Mouse (Mus musculus) intestine, embryonic 16.5 days (tissue): ENCODE results near the gene Tshr. TPM values are rescaled to one million over a fixed set of nuclear protein-coding genes. Genes with fewer than 3 reads are reported as not detected.
"Not testable (repeated sequence)": the region's sequence is repeated elsewhere in the genome, so short reads cannot be mapped to it uniquely, and the experiment has no call there.

Source experiments
- ATAC-seq: fragments of 200-750 bp; cut with Nextera tagmentation; 2 replicates; pipeline ENCODE4 v1.8.0; 2017; ENCODE audit warnings: moderate TSS enrichment, moderate library complexity
- H3K27ac ChIP-seq: fragments of 300-500 bp; sonication (generic); 2 replicates; pipeline ENCODE4 v1.5.1; 2014; ENCODE audit warnings: mild to moderate bottlenecking, low read length
- H3K27me3 ChIP-seq: fragments of 300-500 bp; sonication (generic); replicated peaks from 2 replicates; pipeline ENCODE4 v1.6.1; 2014; ENCODE audit warnings: low read length, control low read depth, mixed read lengths; ENCODE audit not compliant: control insufficient read depth, insufficient read depth
- H3K36me3 ChIP-seq: fragments of 300-500 bp; sonication (generic); 2 replicates; pipeline ENCODE4 v1.6.1; 2014; ENCODE audit warnings: low read length, control low read depth; ENCODE audit not compliant: control insufficient read depth, insufficient read depth
- H3K4me1 ChIP-seq: fragments of 300-500 bp; sonication (generic); 2 replicates; pipeline ENCODE4 v1.6.1; 2014; ENCODE audit warnings: low read length, control low read depth, mixed read lengths; ENCODE audit not compliant: control insufficient read depth, insufficient read depth
- H3K4me2 ChIP-seq: fragments of 300-500 bp; sonication (generic); 2 replicates; pipeline ENCODE4 v1.6.1; 2014; ENCODE audit warnings: low read depth, low read length, control low read depth
- H3K4me3 ChIP-seq: fragments of 300-500 bp; sonication (generic); 2 replicates; pipeline ENCODE4 v1.5.1; 2014; ENCODE audit warnings: mild to moderate bottlenecking, low read length
- H3K9ac ChIP-seq: fragments of 300-500 bp; sonication (generic); 2 replicates; pipeline ENCODE4 v1.6.1; 2014; ENCODE audit warnings: low read depth, low read length
- H3K9me3 ChIP-seq: fragments of 300-500 bp; sonication (generic); 2 replicates; pipeline ENCODE4 v1.6.1; 2016; ENCODE audit warnings: low read length, control low read depth; ENCODE audit not compliant: control insufficient read depth
- WGBS: fragments of 180-500 bp; shearing (Covaris S2); extraction: QIAGEN DNeasy Blood & Tissue Kit; methylation state at CpG from one replicate; pipeline ENCODE4 v1.1.7; 2014; 5-methylcytosine and 5-hydroxymethylcytosine counted together
- polyA plus RNA-seq: library from polyadenylated mRNA; unstranded; fragments of >200 nt; fragmentation: Nextera tagmentation; extraction: Ambion mirVana; gene quantifications from 2 replicates; pipeline ENCODE4 v1.2.1, GENCODE M21; 2015

Tshr gene
- polyA plus RNA-seq, 1 experiment from 2014 or later = 0.22 TPM

- no peak overlapping the region for H3K9ac ChIP-seq
- no peaks in the 10 kb centered on the region for H3K27me3 ChIP-seq
- no peaks in the 10 kb centered on the region for H3K36me3 ChIP-seq
- ATAC-seq = no peak
- no peaks in the 10 kb centered on the region for H3K4me1 ChIP-seq
- H3K4me3 ChIP-seq = no peak overlapping the region
- no peak overlapping the region for H3K27ac ChIP-seq
- WGBS = 91% methylated on average over 7 of the region's 7 CpGs
- no peak overlapping the region for H3K4me2 ChIP-seq
- 0 out of 2 replicates have a peak, but pooled peaks cover 3% of the 10 kb centered on the region for H3K9me3 ChIP-seq
These were observed 155.8 kb downstream of the Tshr start for GRCm38 (mm10) chr12:91540202-91540601.

GRCm38 (mm10) chr12:91549471-91549870, 165.1 kb downstream of the Tshr start:
- Histone ChIP-seq H3K36me3 (no peaks in the 10 kb centered on the region), H3K4me2 (no peak overlapping the region), H3K4me1 (peaks cover 7% of the 10 kb centered on the region), H3K27ac (no peak overlapping the region), H3K9ac (no peak overlapping the region), H3K27me3 (no peaks in the 10 kb centered on the region), H3K9me3 (no peaks in the 10 kb centered on the region), H3K4me3 (no peak overlapping the region)
- no peak for ATAC-seq
- 51% methylated on average over 9 of the region's 9 CpGs for WGBS

- Histone ChIP-seq H3K27ac (no peak overlapping the region), H3K9ac (no peak overlapping the region), H3K4me1 (peaks cover 7% of the 10 kb centered on the region), H3K27me3 (no peaks in the 10 kb centered on the region), H3K9me3 (no peaks in the 10 kb centered on the region), H3K36me3 (no peaks in the 10 kb centered on the region), H3K4me2 (peak overlapping the region; percentile 24), H3K4me3 (no peak overlapping the region)
- 41% methylated on average over 19 of the region's 19 CpGs for WGBS
- ATAC-seq = peak; percentile 90
These were observed 167.6 kb downstream of the Tshr start for GRCm38 (mm10) chr12:91551773-91552526.

- WGBS = 80% methylated on average over 8 of the region's 8 CpGs
- H3K4me1 ChIP-seq, H3K4me2 ChIP-seq, H3K9ac ChIP-seq, H3K27me3 ChIP-seq, H3K4me3 ChIP-seq, H3K36me3 ChIP-seq, H3K27ac ChIP-seq, H3K9me3 ChIP-seq: not testable (repeated sequence)
- peak; percentile 94 for ATAC-seq
These were observed 173.1 kb downstream of the Tshr start for GRCm38 (mm10) chr12:91557358-91558005.

GRCm38 (mm10) chr12:91558152-91558551, 173.8 kb downstream of the Tshr start:
- H3K27me3 ChIP-seq, H3K4me3 ChIP-seq, H3K9me3 ChIP-seq, ATAC-seq, H3K4me2 ChIP-seq, H3K9ac ChIP-seq, H3K4me1 ChIP-seq, H3K36me3 ChIP-seq, H3K27ac ChIP-seq: not testable (repeated sequence)
- 88% methylated on average over 4 of the region's 4 CpGs for WGBS

- Histone ChIP-seq H3K4me2 (no peak overlapping the region), H3K4me1 (no peaks in the 10 kb centered on the region), H3K4me3 (no peak overlapping the region), H3K9ac (no peak overlapping the region), H3K36me3 (peaks cover 13% of the 10 kb centered on the region), H3K27ac (no peak overlapping the region), H3K27me3 (no peaks in the 10 kb centered on the region), H3K9me3 (no peaks in the 10 kb centered on the region)
- 91% methylated on average over 4 of the region's 4 CpGs for WGBS
- no peak for ATAC-seq
These were observed 182.8 kb downstream of the Tshr start for GRCm38 (mm10) chr12:91567145-91567544.

- ATAC-seq = no peak
- H3K27ac ChIP-seq = no peak overlapping the region
- no peak overlapping the region for H3K9ac ChIP-seq
- H3K36me3 ChIP-seq = peaks cover 6% of the 10 kb centered on the region; the same call in 1 of the 2 replicates
- H3K4me3 ChIP-seq = no peak overlapping the region
- no peaks in the 10 kb centered on the region for H3K4me1 ChIP-seq
- no peak overlapping the region for H3K4me2 ChIP-seq
- WGBS = 81% methylated on average over 3 of the region's 3 CpGs
- no peaks in the 10 kb centered on the region for H3K27me3 ChIP-seq
- H3K9me3 ChIP-seq = no peaks in the 10 kb centered on the region
These were observed 184.9 kb downstream of the Tshr start for GRCm38 (mm10) chr12:91569255-91569654.

- H3K9me3 ChIP-seq = no peaks in the 10 kb centered on the region
- no peak for ATAC-seq
- H3K4me3 ChIP-seq = no peak overlapping the region
- no peak overlapping the region for H3K4me2 ChIP-seq
- H3K27me3 ChIP-seq = no peaks in the 10 kb centered on the region
- H3K27ac ChIP-seq = no peak overlapping the region
- H3K4me1 ChIP-seq = no peaks in the 10 kb centered on the region
- peaks cover 9% of the 10 kb centered on the region; the same call in 1 of the 2 replicates for H3K36me3 ChIP-seq
- H3K9ac ChIP-seq = no peak overlapping the region
- WGBS = 86% methylated on average over 2 of the region's 2 CpGs
These were observed 187.3 kb downstream of the Tshr start for GRCm38 (mm10) chr12:91571708-91572107.

GRCm38 (mm10) chr12:91579665-91580064, 195.3 kb downstream of the Tshr start:
- Histone ChIP-seq H3K27me3 (no peaks in the 10 kb centered on the region), H3K4me1 (no peaks in the 10 kb centered on the region), H3K9ac (no peak overlapping the region), H3K36me3 (0 out of 2 replicates have a peak, but pooled peaks cover 2% of the 10 kb centered on the region), H3K27ac (no peak overlapping the region), H3K4me3 (no peak overlapping the region), H3K9me3 (no peaks in the 10 kb centered on the region), H3K4me2 (no peak overlapping the region)
- WGBS = 81% methylated on average over 2 of the region's 2 CpGs
- no peak for ATAC-seq
